Mouse (Mus musculus): ENCODE data around the gene Nkx3-2. TPM values are rescaled to one million over a fixed set of nuclear protein-coding genes. Genes with fewer than 3 reads are reported as not detected.

The Nkx3-2 gene
- polyA plus RNA-seq, 1 experiment from 2014 or later: not detected

DNA sequence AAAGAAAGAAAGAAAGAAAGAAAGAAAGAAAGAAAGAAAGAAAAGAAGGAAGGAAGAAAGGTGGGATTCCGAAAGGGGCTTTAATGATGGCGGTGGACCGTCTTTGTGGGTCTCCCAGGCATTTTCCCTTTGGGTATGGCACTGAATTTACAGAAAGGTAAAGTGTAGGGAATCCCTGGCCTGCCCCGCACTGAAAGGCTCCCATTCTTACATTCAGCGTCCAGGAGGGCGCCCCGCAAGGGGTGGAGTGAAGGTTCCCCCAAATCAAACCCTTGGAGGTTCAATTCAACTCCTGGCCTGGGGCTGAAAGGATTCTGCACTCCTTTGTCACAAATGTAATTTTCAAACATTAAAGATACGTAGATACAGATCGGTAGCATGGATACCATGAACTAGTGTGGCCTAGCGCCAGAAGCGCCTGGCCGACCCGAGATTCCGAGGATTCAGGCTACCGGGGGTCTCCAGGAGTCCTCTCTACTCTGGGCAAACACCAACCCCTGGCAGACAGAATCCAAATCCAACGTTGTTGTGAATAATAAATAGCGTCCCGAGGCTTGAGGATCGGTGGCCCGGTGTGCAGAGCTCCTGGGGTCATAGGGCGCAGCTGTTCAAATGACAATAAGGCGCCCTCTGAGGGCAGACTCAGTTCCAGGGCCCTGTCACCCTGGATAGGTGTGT lies 3.3 kb downstream of the Nkx3-2 start:
- Histone ChIP-seq H3K27me3 (replicated peaks) (peaks cover 91% of the 10 kb centered on the region), H3K4me2 (no peak overlapping the region), H3K27ac (no peak overlapping the region), H3K4me1 (peaks cover 27% of the 10 kb centered on the region), H3K4me3 (no peak overlapping the region), H3K9ac (no peak overlapping the region), H3K36me3 (replicated peaks) (no peaks in the 10 kb centered on the region), H3K9me3 (no peaks in the 10 kb centered on the region)
- 2% methylated on average over 22 of the region's 22 CpGs for WGBS
- ATAC-seq (replicated peaks): no peak

DNA sequence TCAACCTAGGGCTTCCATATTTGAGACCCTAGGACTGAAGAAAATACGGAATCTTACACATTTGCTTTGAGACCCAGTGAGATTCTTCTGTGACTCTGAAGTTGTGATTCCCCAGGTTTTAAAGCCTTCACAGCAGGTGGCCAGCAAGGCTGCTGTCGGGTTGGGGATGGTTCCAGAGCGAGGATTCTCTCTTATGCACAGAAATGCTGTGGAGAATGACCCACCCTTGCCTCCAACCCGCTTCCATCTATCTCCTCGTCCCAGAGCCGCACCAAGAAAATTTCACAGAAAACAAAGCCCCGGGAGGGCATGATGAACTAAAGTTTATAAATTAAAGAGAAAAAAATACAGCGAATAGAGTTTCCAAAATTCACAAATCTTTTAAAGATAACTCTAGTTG lies 4.2 kb downstream of the Nkx3-2 start:
- peaks cover 27% of the 10 kb centered on the region for H3K4me1 ChIP-seq
- H3K36me3 ChIP-seq (replicated peaks): no peaks in the 10 kb centered on the region
- H3K4me3 ChIP-seq: no peak overlapping the region
- peaks cover 93% of the 10 kb centered on the region for H3K27me3 ChIP-seq (replicated peaks)
- no peaks in the 10 kb centered on the region for H3K9me3 ChIP-seq
- ATAC-seq (replicated peaks): no peak
- WGBS: 6% methylated on average over 8 of the region's 8 CpGs
- no peak overlapping the region for H3K27ac ChIP-seq
- H3K4me2 ChIP-seq: no peak overlapping the region
- no peak overlapping the region for H3K9ac ChIP-seq

DNA sequence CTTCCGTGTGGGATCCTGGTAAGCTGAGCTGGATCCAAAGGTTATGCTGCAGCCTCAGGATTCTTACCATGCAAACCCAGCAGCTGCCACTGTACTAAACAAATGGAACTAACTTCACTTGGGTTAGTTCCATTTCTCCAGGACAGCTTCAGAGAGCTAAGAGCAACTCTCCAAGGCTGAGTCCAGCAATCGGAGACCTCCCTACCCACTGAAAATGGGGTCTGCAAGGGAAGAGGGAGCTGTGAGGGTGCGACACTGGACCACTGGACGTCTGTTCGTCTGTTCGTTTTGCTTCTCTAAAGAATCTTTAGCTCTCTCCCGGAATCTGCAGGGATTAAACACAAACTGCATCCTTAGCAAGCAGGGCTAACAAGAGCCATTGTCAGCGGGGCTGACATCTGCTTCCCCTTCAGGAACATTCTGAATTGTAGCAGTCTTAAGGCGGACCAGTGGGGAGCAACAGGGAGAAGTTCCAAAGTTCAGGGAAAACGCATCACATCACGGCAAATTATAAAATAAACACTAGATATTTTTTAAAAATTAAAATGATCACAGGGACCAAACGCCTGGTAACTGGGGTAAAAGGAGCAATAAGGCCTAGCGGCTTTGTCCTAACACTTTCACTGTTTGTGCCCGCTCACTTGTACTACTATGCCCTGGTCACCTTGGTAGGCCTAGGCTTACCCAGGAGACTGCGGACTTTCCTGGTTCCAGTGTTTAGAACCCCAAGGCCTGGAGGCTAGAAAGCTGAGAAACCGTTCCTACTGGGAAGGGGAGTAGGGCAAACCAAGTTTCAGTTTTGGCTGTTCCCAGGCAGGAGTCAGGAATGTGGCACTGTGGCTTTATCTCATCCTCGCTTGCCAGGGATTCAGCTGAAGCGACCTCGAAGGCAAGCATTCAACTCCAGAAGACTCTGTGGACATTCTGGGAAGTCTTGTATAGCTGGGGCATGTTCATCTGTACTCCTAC lies 5.3 kb downstream of the Nkx3-2 start:
- no peak for ATAC-seq (replicated peaks)
- H3K36me3 ChIP-seq (replicated peaks): no peaks in the 10 kb centered on the region

DNA sequence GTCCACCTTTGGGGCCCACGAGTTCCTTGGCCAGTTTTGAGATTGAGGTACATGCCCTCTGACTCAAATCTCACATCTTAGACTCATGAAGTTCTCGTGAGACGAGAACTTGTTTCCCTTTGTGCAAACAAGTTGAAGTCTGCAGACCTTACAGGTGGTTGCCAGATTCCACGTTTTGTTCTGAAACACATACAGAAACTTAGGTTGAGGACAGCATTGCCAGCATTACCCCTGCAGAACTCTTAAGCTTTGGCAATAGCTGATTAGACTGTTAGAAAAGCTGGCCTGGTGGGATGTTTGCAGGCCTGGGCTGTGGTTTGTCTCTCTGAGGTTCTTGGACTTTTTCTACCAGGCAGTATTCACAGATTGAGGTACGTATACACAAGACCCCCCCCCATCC lies 7.0 kb downstream of the Nkx3-2 start:
- WGBS: 6% methylated on average over 5 of the region's 5 CpGs

More for the DNA sequence above, 5.3 kb downstream of the Nkx3-2 start:
- no peak overlapping the region for H3K4me2 ChIP-seq
- WGBS: 4% methylated on average over 19 of the region's 19 CpGs
- H3K27me3 ChIP-seq (replicated peaks): peaks cover 94% of the 10 kb centered on the region
- H3K27ac ChIP-seq: no peak overlapping the region
- H3K4me3 ChIP-seq: no peak overlapping the region
- no peak overlapping the region for H3K9ac ChIP-seq
- no peaks in the 10 kb centered on the region for H3K9me3 ChIP-seq
- peaks cover 28% of the 10 kb centered on the region for H3K4me1 ChIP-seq

DNA sequence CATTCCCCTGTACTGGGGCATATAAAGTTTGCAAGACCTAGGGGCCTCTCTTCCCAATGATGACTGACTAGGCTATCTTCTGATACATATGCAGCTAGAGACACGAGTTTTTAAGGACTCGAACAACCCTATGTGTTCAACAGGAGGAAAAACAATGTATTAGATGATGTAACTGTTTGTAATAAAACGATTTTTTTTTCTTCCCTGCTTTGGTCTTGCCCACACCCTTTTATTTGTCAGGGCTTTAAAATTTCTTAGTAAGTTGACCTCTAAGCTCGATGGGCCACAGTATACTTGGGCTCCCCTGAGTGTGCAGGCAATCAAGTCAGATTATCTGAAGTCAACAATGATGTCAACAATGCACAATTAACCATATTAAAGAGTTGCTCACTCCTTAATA lies 7.9 kb downstream of the Nkx3-2 start:
- Histone ChIP-seq H3K27ac (no peak overlapping the region), H3K27me3 (replicated peaks) (peaks cover 92% of the 10 kb centered on the region), H3K9me3 (no peaks in the 10 kb centered on the region), H3K4me1 (peaks cover 11% of the 10 kb centered on the region), H3K4me3 (no peak overlapping the region), H3K36me3 (replicated peaks) (no peaks in the 10 kb centered on the region), H3K4me2 (no peak overlapping the region), H3K9ac (no peak overlapping the region)
- ATAC-seq (replicated peaks): no peak
- WGBS: 3% methylated on average over 4 of the region's 4 CpGs

More for the DNA sequence above, 7.0 kb downstream of the Nkx3-2 start:
- Histone ChIP-seq H3K4me2 (no peak overlapping the region), H3K9me3 (no peaks in the 10 kb centered on the region), H3K4me3 (no peak overlapping the region), H3K4me1 (peaks cover 19% of the 10 kb centered on the region), H3K27ac (no peak overlapping the region), H3K27me3 (replicated peaks) (peaks cover 92% of the 10 kb centered on the region), H3K36me3 (replicated peaks) (no peaks in the 10 kb centered on the region), H3K9ac (no peak overlapping the region)
- ATAC-seq (replicated peaks): no peak

DNA sequence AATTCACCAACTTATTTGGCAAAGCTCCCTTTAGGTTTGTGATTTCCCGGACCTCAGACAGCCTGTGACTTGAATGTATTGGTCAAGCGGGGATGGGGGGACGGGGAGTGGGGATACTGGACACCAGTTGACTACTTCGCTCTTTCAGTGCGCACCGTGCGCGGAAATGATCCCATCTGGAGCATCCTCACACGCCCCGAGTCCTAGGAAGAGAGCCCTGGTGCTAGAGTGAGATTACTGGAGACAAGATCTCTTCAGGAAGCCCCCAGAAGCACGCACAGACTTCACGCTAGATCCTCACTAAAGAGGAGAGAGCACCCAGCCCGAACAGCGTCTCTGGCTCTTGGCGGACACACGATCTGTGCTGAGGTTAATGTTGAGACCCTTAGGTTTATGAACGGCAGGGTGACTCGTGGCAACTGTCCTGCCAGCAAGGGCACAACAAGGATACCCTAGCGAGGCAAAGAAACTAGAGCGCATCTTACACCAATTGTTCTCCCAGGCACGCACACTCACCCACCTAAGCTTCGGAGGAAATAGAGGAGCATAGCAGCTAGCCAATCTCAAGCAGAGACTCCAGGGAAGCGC lies 8.8 kb downstream of the Nkx3-2 start:
- Histone ChIP-seq H3K27ac (no peak overlapping the region), H3K27me3 (replicated peaks) (peaks cover 95% of the 10 kb centered on the region), H3K9me3 (no peaks in the 10 kb centered on the region), H3K4me1 (peaks cover 6% of the 10 kb centered on the region; the same call in 1 of the 2 replicates), H3K4me2 (no peak overlapping the region), H3K4me3 (no peak overlapping the region; the same call in 1 of the 2 replicates), H3K9ac (no peak overlapping the region), H3K36me3 (replicated peaks) (no peaks in the 10 kb centered on the region)
- 1% methylated on average over 23 of the region's 23 CpGs for WGBS
- no peak for ATAC-seq (replicated peaks)

GRCm38 (mm10) chr5:41754836-41755235 lies 9.5 kb downstream of the Nkx3-2 start:
- WGBS: under 1% methylated on average over 16 of the region's 16 CpGs
- H3K36me3 ChIP-seq (replicated peaks): no peaks in the 10 kb centered on the region
- no peak overlapping the region for H3K27ac ChIP-seq
- ATAC-seq (replicated peaks): no peak
- peaks cover 6% of the 10 kb centered on the region; the same call in 1 of the 2 replicates for H3K4me1 ChIP-seq
- H3K9ac ChIP-seq: no peak overlapping the region
- H3K9me3 ChIP-seq: no peaks in the 10 kb centered on the region
- H3K4me3 ChIP-seq: peak overlapping the region; percentile 5; the same call in 1 of the 2 replicates
- H3K27me3 ChIP-seq (replicated peaks): peaks cover 95% of the 10 kb centered on the region
- H3K4me2 ChIP-seq: no peak overlapping the region

DNA sequence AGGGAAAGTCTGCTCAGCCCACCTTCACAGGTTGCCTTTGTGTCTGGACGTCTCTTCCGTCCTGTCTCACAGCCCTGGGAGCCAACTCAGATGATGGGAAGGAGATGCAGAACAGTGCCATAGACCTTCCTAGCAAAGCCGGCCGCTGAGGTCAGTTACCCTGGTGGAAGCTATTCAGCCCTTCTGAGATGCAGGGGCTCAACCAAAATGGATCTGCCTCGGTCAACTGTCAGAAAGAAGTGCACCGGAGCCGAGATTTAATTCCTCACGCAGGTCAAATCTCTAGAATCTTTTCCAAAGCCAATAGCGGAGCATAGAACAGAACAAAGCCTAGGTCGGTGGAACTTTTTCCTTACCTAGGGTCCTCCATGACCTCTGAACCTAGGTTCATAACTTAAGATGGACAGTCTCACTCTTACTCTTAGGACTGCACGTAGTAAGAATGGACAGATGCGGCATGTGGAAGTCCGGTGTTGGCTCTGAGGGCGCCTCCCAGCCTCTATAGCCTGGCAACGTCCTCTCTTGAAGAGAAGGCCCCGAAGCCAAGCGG lies 10.0 kb downstream of the Nkx3-2 start:
- Histone ChIP-seq H3K9me3 (no peaks in the 10 kb centered on the region), H3K4me3 (0 out of 2 replicates have a peak overlapping the region, but pooled peaks have one; percentile 5), H3K9ac (no peak overlapping the region), H3K27me3 (replicated peaks) (peaks cover 97% of the 10 kb centered on the region), H3K36me3 (replicated peaks) (no peaks in the 10 kb centered on the region), H3K4me2 (no peak overlapping the region), H3K4me1 (peaks cover 6% of the 10 kb centered on the region; the same call in 1 of the 2 replicates), H3K27ac (no peak overlapping the region)
- WGBS: under 1% methylated on average over 17 of the region's 17 CpGs
- no peak for ATAC-seq (replicated peaks)

GRCm38 (mm10) chr5:41752721-41753120 lies 11.6 kb downstream of the Nkx3-2 start:
- Histone ChIP-seq H3K27me3 (replicated peaks) (peaks cover 98% of the 10 kb centered on the region), H3K36me3 (replicated peaks) (no peaks in the 10 kb centered on the region), H3K9ac (no peak overlapping the region), H3K9me3 (no peaks in the 10 kb centered on the region), H3K4me3 (no peak overlapping the region), H3K4me2 (no peak overlapping the region), H3K4me1 (peaks cover 6% of the 10 kb centered on the region; the same call in 1 of the 2 replicates), H3K27ac (no peak overlapping the region)
- WGBS: 22% methylated on average over 4 of the region's 4 CpGs
- no peak for ATAC-seq (replicated peaks)

GRCm38 (mm10) chr5:41744898-41745780 lies 19.2 kb downstream of the Nkx3-2 start:
- H3K27ac ChIP-seq: no peak overlapping the region
- peaks cover 56% of the 10 kb centered on the region for H3K27me3 ChIP-seq (replicated peaks)
- no peaks in the 10 kb centered on the region for H3K9me3 ChIP-seq
- ATAC-seq (replicated peaks): no peak
- 1% methylated on average over 14 of the region's 15 CpGs for WGBS
- H3K9ac ChIP-seq: no peak overlapping the region
- H3K36me3 ChIP-seq (replicated peaks): no peaks in the 10 kb centered on the region
- H3K4me2 ChIP-seq: no peak overlapping the region
- H3K4me3 ChIP-seq: no peak overlapping the region
- no peaks in the 10 kb centered on the region for H3K4me1 ChIP-seq

DNA sequence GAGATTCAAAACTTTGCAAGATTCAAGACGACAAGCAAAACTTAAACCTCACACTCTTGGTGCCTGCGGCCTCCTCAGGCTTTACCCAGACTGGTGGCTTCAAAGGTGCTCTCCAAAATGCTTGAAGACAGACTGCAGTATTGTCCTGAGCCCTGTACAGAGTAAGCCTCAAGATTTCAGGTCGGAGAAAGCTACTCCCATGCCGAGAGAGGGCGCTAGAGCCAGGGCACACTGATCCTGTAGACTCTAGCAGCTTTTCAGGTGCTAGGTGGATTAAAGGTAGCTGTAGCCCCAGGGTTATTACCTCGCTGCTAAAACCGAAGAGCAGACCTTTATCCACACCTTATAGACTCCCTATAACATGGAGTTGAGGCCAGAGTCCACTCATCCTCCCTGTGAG lies 20.1 kb downstream of the Nkx3-2 start:
- H3K4me3 ChIP-seq: no peak overlapping the region
- no peak overlapping the region for H3K4me2 ChIP-seq

More for the DNA sequence above, 20.1 kb downstream of the Nkx3-2 start:
- Histone ChIP-seq H3K9ac (no peak overlapping the region), H3K27ac (no peak overlapping the region), H3K36me3 (replicated peaks) (no peaks in the 10 kb centered on the region), H3K9me3 (no peaks in the 10 kb centered on the region), H3K27me3 (replicated peaks) (peaks cover 47% of the 10 kb centered on the region), H3K4me1 (no peaks in the 10 kb centered on the region)
- WGBS: 8% methylated on average over 7 of the region's 7 CpGs
- ATAC-seq (replicated peaks): no peak

Data from midbrain, embryonic 15.5 days (tissue).